Mouse (Mus musculus): ENCODE data around the gene Tgfbr1. TPM values are rescaled to one million over a fixed set of nuclear protein-coding genes. Genes with fewer than 3 reads are reported as not detected.
A peak's percentile ranks its signal among the peaks of the same experiment; 100 is the strongest.

The Tgfbr1 gene
- total and polyA plus RNA-seq, 3 experiments, result 4.3 to 4.5 TPM; not detected in 1

DNA sequence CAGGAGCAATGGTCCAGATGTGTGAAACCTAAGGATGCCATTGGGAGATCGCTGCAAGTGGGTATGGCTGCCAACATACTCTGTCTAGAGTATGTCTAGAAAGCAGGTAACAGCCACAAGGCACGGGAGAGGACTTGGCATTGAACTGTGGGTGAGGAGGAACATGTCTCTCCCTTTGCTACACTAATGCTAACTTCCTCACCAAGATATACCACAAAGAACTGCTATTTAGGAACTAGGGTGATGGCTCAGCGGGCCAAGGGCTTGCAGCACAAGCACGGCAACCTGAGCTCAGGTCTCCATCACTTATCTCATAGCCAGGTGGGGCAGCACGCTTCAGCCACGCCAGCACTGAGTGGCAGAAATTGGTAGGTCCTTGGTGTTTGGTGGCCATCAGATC lies 41.6 kb upstream of the Tgfbr1 start:
- Histone ChIP-seq H3K4me1 (ENCODE audit: control insufficient read depth in 1 of 2, insufficient read depth in 2 of 2, low read length in 2 of 2) (peaks cover 24 to 46% of the 10 kb centered on the region in 2 experiments), H3K27ac (ENCODE audit: control insufficient read depth, low read depth, low read length) (peak overlapping the region; percentile 78), H3K27me3 (ENCODE audit: control insufficient read depth in 1 of 2, insufficient read depth in 2 of 2, low read length in 2 of 2) (no peaks in the 10 kb centered on the region), H3K9me3 (replicated peaks; ENCODE audit: insufficient read depth, low read length) (no peaks in the 10 kb centered on the region), H3K4me3 (ENCODE audit: control insufficient read depth in 1 of 2, insufficient read depth in 1 of 2, low read depth in 2 of 2, low read length in 2 of 2) (peak overlapping the region in 1 of 2 experiments; percentile 20; a peak in 1 of 4 replicates), H3K9ac (ENCODE audit: control insufficient read depth, low read depth, low read length, poor library complexity, severe bottlenecking) (peak overlapping the region; percentile 41), H3K36me3 (ENCODE audit: control insufficient read depth in 1 of 2, insufficient read depth in 2 of 2, low read length in 2 of 2) (peaks cover 0 to 29% of the 10 kb centered on the region in 2 experiments; a peak in 2 of 4 replicates), H3K79me2 (ENCODE audit: control insufficient read depth, insufficient read depth, low read length, poor library complexity) (no peaks in the 10 kb centered on the region)
- peak in 1 of 2 experiments; percentile 29; a peak in 2 of 4 replicates for TF ChIP-seq EP300 (IDR thresholded peaks at IDR 0.05; ENCODE audit: low read depth in 1 of 2, low read length in 2 of 2)
- TF ChIP-seq USF1 (IDR thresholded peaks at IDR 0.05; ENCODE audit: low read depth, low read length), result no peak
- no peak for TF ChIP-seq ZNF384 (IDR thresholded peaks at IDR 0.05; ENCODE audit: low read depth, low read length)
- no peak for TF ChIP-seq CHD1 (IDR thresholded peaks at IDR 0.05; ENCODE audit: low read depth, low read length)
- TF ChIP-seq JUND (IDR thresholded peaks at IDR 0.05; ENCODE audit: low read depth, low read length), result no peak
- no peak for TF ChIP-seq UBTF (IDR thresholded peaks at IDR 0.05; ENCODE audit: borderline replicate concordance, insufficient read depth, low read depth, low read length)
- no peak for TF ChIP-seq MXI1 (IDR thresholded peaks at IDR 0.05; ENCODE audit: low read depth, low read length)
- TF ChIP-seq CTCF (IDR thresholded peaks at IDR 0.05 in 2 of 3, conservative IDR thresholded peaks at IDR 0.05 in 1 of 3; ENCODE audit: control insufficient read depth in 1 of 3, insufficient read depth in 1 of 3, low read depth in 2 of 3, low read length in 3 of 3, poor library complexity in 1 of 3, severe bottlenecking in 1 of 3), result no peak
- no peak for TF ChIP-seq ZKSCAN1 (IDR thresholded peaks at IDR 0.05; ENCODE audit: low read depth, low read length)
- no peak for TF ChIP-seq POLR2AphosphoS5 (IDR thresholded peaks at IDR 0.05; ENCODE audit: borderline replicate concordance, low read depth, low read length)
- TF ChIP-seq ELF1 (IDR thresholded peaks at IDR 0.05; ENCODE audit: low read depth, low read length), result no peak
- TF ChIP-seq TCF12 (IDR thresholded peaks at IDR 0.05; ENCODE audit: low read depth, low read length), result 0 out of 2 replicates have a peak, but pooled peaks have one; percentile 9
- no peak for TF ChIP-seq E2F4 (IDR thresholded peaks at IDR 0.05; ENCODE audit: borderline replicate concordance, low read depth, low read length)
- TF ChIP-seq ZMIZ1 (IDR thresholded peaks at IDR 0.05; ENCODE audit: low read depth, low read length), result no peak
- DNase-seq (ENCODE audit: low read depth, low spot score), result peak; percentile 72

DNA sequence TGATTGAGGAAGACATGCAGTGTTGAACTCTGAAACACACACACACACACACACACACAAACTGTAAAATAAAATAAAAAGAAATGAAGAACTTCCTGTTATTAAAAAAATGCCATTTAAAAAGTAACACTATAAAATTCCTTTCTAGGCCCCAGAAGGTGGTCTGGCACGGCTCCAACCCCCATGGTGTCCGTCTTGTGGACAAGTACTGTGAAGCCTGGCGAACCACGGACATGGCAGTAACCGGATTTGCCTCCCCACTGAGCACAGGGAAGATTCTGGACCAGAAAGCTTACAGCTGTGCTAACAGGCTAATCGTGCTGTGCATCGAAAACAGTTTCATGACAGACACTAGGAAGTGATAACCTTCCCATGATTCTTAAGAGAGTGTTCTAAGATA lies 41.1 kb upstream of the Tgfbr1 start:
- Histone ChIP-seq H3K36me3 (ENCODE audit: control insufficient read depth in 1 of 2, insufficient read depth in 2 of 2, low read length in 2 of 2) (peaks cover 0 to 29% of the 10 kb centered on the region in 2 experiments; a peak in 2 of 4 replicates), H3K4me3 (ENCODE audit: control insufficient read depth in 1 of 2, insufficient read depth in 1 of 2, low read depth in 2 of 2, low read length in 2 of 2) (no peak overlapping the region), H3K9ac (ENCODE audit: control insufficient read depth, low read depth, low read length, poor library complexity, severe bottlenecking) (0 out of 2 replicates have a peak overlapping the region, but pooled peaks have one; percentile 3)

More for the DNA sequence above, 41.1 kb upstream of the Tgfbr1 start:
- DNase-seq (ENCODE audit: low read depth, low spot score), result peak; percentile 38
- H3K79me2 ChIP-seq (ENCODE audit: control insufficient read depth, insufficient read depth, low read length, poor library complexity), result no peaks in the 10 kb centered on the region
- no peak overlapping the region for H3K27ac ChIP-seq (ENCODE audit: control insufficient read depth, low read depth, low read length)
- no peaks in the 10 kb centered on the region for H3K27me3 ChIP-seq (ENCODE audit: control insufficient read depth in 1 of 2, insufficient read depth in 2 of 2, low read length in 2 of 2)
- TF ChIP-seq SMC3 (IDR thresholded peaks at IDR 0.05; ENCODE audit: low read depth, low read length) (no peak), TCF12 (IDR thresholded peaks at IDR 0.05; ENCODE audit: low read depth, low read length) (no peak), ELF1 (IDR thresholded peaks at IDR 0.05; ENCODE audit: low read depth, low read length) (no peak), NELFE (IDR thresholded peaks at IDR 0.05; ENCODE audit: low read depth, low read length) (no peak), UBTF (IDR thresholded peaks at IDR 0.05; ENCODE audit: borderline replicate concordance, insufficient read depth, low read depth, low read length) (no peak), MYC (IDR thresholded peaks at IDR 0.05; ENCODE audit: low read depth, low read length) (no peak), MEF2A (IDR thresholded peaks at IDR 0.05; ENCODE audit: extremely low read depth, insufficient replicate concordance, low read depth, low read length, poor library complexity, severe bottlenecking) (no peak), SIN3A (IDR thresholded peaks at IDR 0.05; ENCODE audit: low read length) (no peak), JUND (IDR thresholded peaks at IDR 0.05; ENCODE audit: low read depth, low read length) (no peak), MYB (IDR thresholded peaks at IDR 0.05; ENCODE audit: low read depth, low read length) (no peak), BHLHE40 (IDR thresholded peaks at IDR 0.05; ENCODE audit: borderline replicate concordance, low read depth, low read length) (no peak), MAX (IDR thresholded peaks at IDR 0.05; ENCODE audit: low read length) (no peak)
- peaks cover 24 to 41% of the 10 kb centered on the region in 2 experiments for H3K4me1 ChIP-seq (ENCODE audit: control insufficient read depth in 1 of 2, insufficient read depth in 2 of 2, low read length in 2 of 2)
- H3K9me3 ChIP-seq (replicated peaks; ENCODE audit: insufficient read depth, low read length), result no peaks in the 10 kb centered on the region

All from MEL (cell line).